Mouse (Mus musculus): ENCODE data around the gene Nr2e3.
"Not testable (repeated sequence)": the region's sequence is repeated elsewhere in the genome, so short reads cannot be mapped to it uniquely, and the experiment has no call there.

Gene Nr2e3

GRCm38 (mm10) chr9:59960559-59960958, at the start of gene Nr2e3:
TSS of gene Nr2e3 (minus strand) at chr9:59960659.
- no peak for DNase-seq (ENCODE audit: low read depth, low spot score)

GRCm38 (mm10) chr9:60008936-60009335, 48.5 kb upstream of the Nr2e3 start:
- no peak for DNase-seq (ENCODE audit: low read depth, low spot score)

GRCm38 (mm10) chr9:60002323-60002722, 41.9 kb upstream of the Nr2e3 start:
- DNase-seq (ENCODE audit: low read depth, low spot score), result no peak

- no peak for DNase-seq (ENCODE audit: low read depth, low spot score)
Measured at GRCm38 (mm10) chr9:60001444-60001843, 41.0 kb upstream of the Nr2e3 start.

GRCm38 (mm10) chr9:59997725-59998124, 37.3 kb upstream of the Nr2e3 start:
- DNase-seq (ENCODE audit: low read depth, low spot score), result no peak

- DNase-seq (ENCODE audit: low read depth, low spot score), result peak; percentile 1
Measured at GRCm38 (mm10) chr9:59991407-59991806, 30.9 kb upstream of the Nr2e3 start.

- DNase-seq (ENCODE audit: low read depth, low spot score), result peak; percentile 21
Measured at GRCm38 (mm10) chr9:59989864-59990263, 29.4 kb upstream of the Nr2e3 start.

- no peak for DNase-seq (ENCODE audit: low read depth, low spot score)
Measured at GRCm38 (mm10) chr9:59985900-59986572, 25.6 kb upstream of the Nr2e3 start.

- no peak for DNase-seq (ENCODE audit: low read depth, low spot score)
Measured at GRCm38 (mm10) chr9:59981116-59981515, 20.7 kb upstream of the Nr2e3 start.

- DNase-seq (ENCODE audit: low read depth, low spot score), result no peak
Measured at GRCm38 (mm10) chr9:59971263-59971662, 10.8 kb upstream of the Nr2e3 start.

- peak; percentile 43 for DNase-seq (ENCODE audit: low read depth, low spot score)
Measured at GRCm38 (mm10) chr9:59969383-59969782, 8.9 kb upstream of the Nr2e3 start.

GRCm38 (mm10) chr9:59965046-59965445, 4.6 kb upstream of the Nr2e3 start:
- DNase-seq (ENCODE audit: low read depth, low spot score), result no peak

GRCm38 (mm10) chr9:59964367-59964766, 3.9 kb upstream of the Nr2e3 start:
- no peak for DNase-seq (ENCODE audit: low read depth, low spot score)

- DNase-seq (ENCODE audit: low read depth, low spot score), result no peak
Measured at GRCm38 (mm10) chr9:59961201-59961955, 919 bp upstream of the Nr2e3 start.

GRCm38 (mm10) chr9:59959276-59959675, 1.2 kb downstream of the Nr2e3 start:
- peak; percentile 71 for DNase-seq (ENCODE audit: low read depth, low spot score)

- DNase-seq (ENCODE audit: low read depth, low spot score), result not testable (repeated sequence)
Measured at GRCm38 (mm10) chr9:59958115-59958514, 2.3 kb downstream of the Nr2e3 start.

- DNase-seq (ENCODE audit: low read depth, low spot score), result no peak
Measured at GRCm38 (mm10) chr9:59956496-59956895, 4.0 kb downstream of the Nr2e3 start.

- no peak for DNase-seq (ENCODE audit: low read depth, low spot score)
Measured at GRCm38 (mm10) chr9:59955692-59956091, 4.8 kb downstream of the Nr2e3 start.

- DNase-seq (ENCODE audit: low read depth, low spot score), result no peak
Measured at GRCm38 (mm10) chr9:59955199-59955598, 5.3 kb downstream of the Nr2e3 start.

GRCm38 (mm10) chr9:59953556-59953955, 6.9 kb downstream of the Nr2e3 start:
- no peak for DNase-seq (ENCODE audit: low read depth, low spot score)

GRCm38 (mm10) chr9:59952515-59953070, 7.9 kb downstream of the Nr2e3 start:
- no peak for DNase-seq (ENCODE audit: low read depth, low spot score)

- no peak for DNase-seq (ENCODE audit: low read depth, low spot score)
Measured at GRCm38 (mm10) chr9:59951943-59952342, 8.5 kb downstream of the Nr2e3 start.
